Mouse (Mus musculus) embryonic fibroblast, embryonic 13.5 days (primary cell): Measurements from ENCODE around the gene Thbs4.

Experiments
- CTCF ChIP-seq: IDR thresholded peaks from 2 replicates; pipeline ENCODE4 v1.5.1; 2011; ENCODE audit warnings: mild to moderate bottlenecking, control low read depth, low read length, moderate library complexity, borderline replicate concordance; ENCODE audit not compliant: insufficient read depth
- POLR2A ChIP-seq: IDR thresholded peaks from 2 replicates; pipeline ENCODE4 v1.6.1; 2011; ENCODE audit warnings: low read depth, mild to moderate bottlenecking, control low read depth, low read length, moderate library complexity

GRCm38 (mm10) chr13:92708466-92708865, 86.2 kb downstream of the Thbs4 start:
- TF ChIP-seq POLR2A (no peak), CTCF (no peak)
